Mouse (Mus musculus) ES-Bruce4 (cell line): ENCODE results near the gene Lcmt1. TPM values are rescaled to one million over a fixed set of nuclear protein-coding genes. Genes with fewer than 3 reads are reported as not detected.

Experiments used
- H3K27ac ChIP-seq: 2 replicates; pipeline ENCODE4 v1.5.1; 2012; ENCODE audit warnings: low read length, inconsistent platforms; ENCODE audit not compliant: insufficient read depth
- H3K27me3 ChIP-seq: 2 replicates; pipeline ENCODE4 v1.6.1; 2012; ENCODE audit warnings: mild to moderate bottlenecking, low read length, inconsistent platforms; ENCODE audit not compliant: control insufficient read depth, poor library complexity, insufficient read depth, severe bottlenecking
- H3K36me3 ChIP-seq: 2 replicates; pipeline ENCODE4 v1.6.1; 2012; ENCODE audit warnings: inconsistent platforms, mild to moderate bottlenecking, low read length, moderate library complexity; ENCODE audit not compliant: control insufficient read depth, poor library complexity, insufficient read depth, severe bottlenecking
- H3K4me1 ChIP-seq: one replicate; pipeline ENCODE4 v1.8.1; 2011; ENCODE audit warnings: low read length; ENCODE audit not compliant: control insufficient read depth, insufficient read depth
- H3K4me3 ChIP-seq: 2 replicates; pipeline ENCODE4 v1.5.1; 2011; ENCODE audit warnings: low read depth, mild to moderate bottlenecking, low read length
- H3K9ac ChIP-seq: 2 replicates; pipeline ENCODE4 v1.6.1; 2012; ENCODE audit warnings: low read depth, mild to moderate bottlenecking, inconsistent platforms; ENCODE audit not compliant: poor library complexity, severe bottlenecking
- H3K9me3 ChIP-seq: replicated peaks from 2 replicates; pipeline ENCODE4 v1.6.1; 2012; ENCODE audit warnings: mild to moderate bottlenecking, low read length, inconsistent platforms; ENCODE audit not compliant: control insufficient read depth, poor library complexity, insufficient read depth, severe bottlenecking
- CTCF ChIP-seq: IDR thresholded peaks from one replicate; pipeline ENCODE4 v1.8.1; 2011; ENCODE audit warnings: low read depth, low read length
- EP300 ChIP-seq: IDR thresholded peaks from 2 replicates; pipeline ENCODE4 v1.6.1; 2011; ENCODE audit warnings: low read depth, low read length; ENCODE audit not compliant: insufficient read depth
- POLR2A ChIP-seq: IDR thresholded peaks from one replicate; pipeline ENCODE4 v1.8.1; 2011; ENCODE audit warnings: low read length; ENCODE audit not compliant: insufficient read depth
- polyA plus RNA-seq: library from polyadenylated mRNA; stranded (reverse); fragments of >200 nt; gene quantifications from 2 replicates; pipeline ENCODE4 v1.2.4, GENCODE M21; 2011; ENCODE audit warnings: low read depth; ENCODE audit not compliant: missing spikeins, insufficient read depth, insufficient read length

Gene Lcmt1
- polyA plus RNA-seq, 1 experiment = 49.9 TPM

DNA sequence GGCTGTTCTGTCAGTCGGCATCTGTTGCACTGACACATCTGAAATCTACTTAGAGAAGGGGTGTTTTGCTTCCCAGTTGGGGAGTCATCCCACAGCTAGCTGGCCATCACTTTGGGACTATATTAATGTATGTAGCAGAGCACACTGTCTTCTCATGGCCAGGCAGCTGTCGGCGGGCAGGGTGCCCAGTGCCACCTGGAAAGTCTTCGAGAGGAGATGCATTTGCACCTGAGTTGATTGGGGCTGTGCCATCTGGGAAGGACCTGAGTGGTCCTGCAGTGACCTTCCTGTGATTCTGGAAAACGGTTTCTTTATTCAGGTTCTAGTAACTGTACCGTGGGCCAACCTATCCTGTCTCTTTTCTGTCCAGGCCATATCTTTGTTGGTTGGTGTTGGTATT lies 54.7 kb downstream of the Lcmt1 start:
- Histone ChIP-seq H3K36me3 (peaks cover 19% of the 10 kb centered on the region), H3K9me3 (no peaks in the 10 kb centered on the region), H3K27me3 (no peaks in the 10 kb centered on the region), H3K9ac (no peak overlapping the region), H3K4me1 (no peaks in the 10 kb centered on the region), H3K27ac (no peak overlapping the region), H3K4me3 (no peak overlapping the region)
- no peak for TF ChIP-seq EP300
- no peak for TF ChIP-seq POLR2A
- TF ChIP-seq CTCF = no peak

DNA sequence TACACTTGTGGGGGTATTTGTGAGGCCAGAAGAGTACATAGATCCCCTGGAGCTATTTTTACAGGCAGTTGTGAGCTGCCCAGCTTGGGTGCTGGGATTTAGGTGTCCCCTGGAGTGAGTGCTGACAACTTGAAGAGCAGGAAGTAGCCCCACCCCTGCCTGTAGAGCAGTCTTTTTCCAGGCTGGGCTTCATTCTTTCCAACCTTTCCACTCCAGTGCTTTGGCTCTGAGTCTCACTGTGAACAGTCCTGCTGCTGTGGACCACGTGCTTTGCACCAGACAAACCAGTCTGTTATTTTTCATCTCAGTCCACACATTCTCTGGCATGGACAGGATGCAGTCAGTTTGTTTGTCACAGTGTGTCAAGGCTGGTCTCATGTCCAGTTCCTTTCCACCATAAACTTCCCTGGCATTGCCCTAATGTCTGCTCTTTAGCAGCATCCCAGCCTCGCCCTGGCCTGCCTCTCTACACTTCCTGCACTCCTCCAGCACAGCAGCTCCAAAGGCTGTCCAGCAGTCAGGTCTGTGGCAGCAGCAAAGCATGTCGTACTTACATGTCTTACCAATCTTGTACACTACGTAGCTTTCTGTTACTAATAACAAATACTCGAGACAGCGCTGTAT lies 55.7 kb downstream of the Lcmt1 start:
- no peak overlapping the region for H3K27ac ChIP-seq
- no peak overlapping the region for H3K4me3 ChIP-seq
- no peak for TF ChIP-seq EP300
- TF ChIP-seq CTCF = no peak
- TF ChIP-seq POLR2A = no peak
- H3K4me1 ChIP-seq = no peaks in the 10 kb centered on the region
- no peaks in the 10 kb centered on the region for H3K9me3 ChIP-seq
- peaks cover 23% of the 10 kb centered on the region for H3K36me3 ChIP-seq
- no peaks in the 10 kb centered on the region; the same call in 1 of the 2 replicates for H3K27me3 ChIP-seq
- no peak overlapping the region for H3K9ac ChIP-seq

DNA sequence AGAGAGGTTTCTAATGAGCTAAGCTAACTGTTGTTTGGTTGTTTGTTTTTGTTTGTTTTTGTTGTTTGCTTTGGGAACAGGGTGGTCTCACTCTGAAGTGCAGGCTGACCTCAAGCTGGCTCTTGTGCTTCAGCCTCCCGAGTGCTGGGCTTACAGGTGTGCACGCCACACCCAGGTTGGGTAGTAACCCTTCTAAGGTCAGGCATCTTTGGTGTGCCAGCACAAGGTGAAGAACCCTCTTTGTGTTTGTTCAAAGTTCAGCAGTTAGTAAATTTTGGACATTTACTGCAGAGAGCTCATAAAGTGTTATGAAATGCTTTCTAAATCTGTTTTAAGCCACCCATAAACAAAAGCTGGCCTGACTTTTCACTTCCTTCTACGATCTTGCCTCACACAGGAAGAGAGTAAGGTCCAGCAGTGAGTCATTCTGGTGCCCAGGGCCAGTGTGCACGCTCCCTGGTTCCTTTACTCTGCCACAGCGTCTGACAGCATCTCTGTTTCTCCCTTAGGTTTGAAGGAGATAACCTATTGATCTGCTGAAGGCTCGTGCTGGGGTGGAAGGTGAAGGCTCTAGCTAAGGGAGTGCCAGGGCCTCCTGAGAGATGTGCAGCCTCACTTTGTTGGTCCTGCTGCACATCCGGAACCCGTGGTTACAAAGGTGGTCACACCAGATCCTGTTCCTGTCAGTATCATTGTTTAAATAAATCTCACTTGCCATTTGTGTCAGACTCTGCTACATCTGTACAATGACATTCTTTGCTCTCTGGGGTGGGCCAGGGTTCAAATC lies 60.2 kb downstream of the Lcmt1 start:
- no peaks in the 10 kb centered on the region for H3K4me1 ChIP-seq
- no peak overlapping the region for H3K9ac ChIP-seq
- TF ChIP-seq EP300 (no peak), CTCF (no peak), POLR2A (no peak)
- H3K36me3 ChIP-seq = peaks cover 11% of the 10 kb centered on the region; the same call in 1 of the 2 replicates
- H3K27ac ChIP-seq = no peak overlapping the region
- H3K9me3 ChIP-seq = no peaks in the 10 kb centered on the region
- no peaks in the 10 kb centered on the region; the same call in 1 of the 2 replicates for H3K27me3 ChIP-seq
- H3K4me3 ChIP-seq = no peak overlapping the region

DNA sequence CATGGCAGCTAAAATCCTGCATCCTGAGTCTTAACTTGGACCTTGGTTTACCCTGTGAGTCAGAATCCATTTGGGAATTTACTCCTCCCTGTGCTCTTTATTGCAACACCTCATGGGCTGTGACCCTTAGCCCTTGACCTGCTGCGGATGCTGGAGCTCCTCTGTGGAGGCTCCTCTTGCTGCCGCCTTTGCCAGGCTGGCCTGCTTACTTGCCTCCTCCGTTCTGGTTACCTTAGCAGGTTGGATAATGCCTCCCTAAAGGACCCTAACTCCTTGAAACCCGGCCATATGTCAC lies 60.8 kb downstream of the Lcmt1 start:
- Histone ChIP-seq H3K9ac (no peak overlapping the region), H3K9me3 (no peaks in the 10 kb centered on the region), H3K27me3 (no peaks in the 10 kb centered on the region; the same call in 1 of the 2 replicates), H3K36me3 (peaks cover 11% of the 10 kb centered on the region; the same call in 1 of the 2 replicates), H3K4me1 (no peaks in the 10 kb centered on the region), H3K4me3 (no peak overlapping the region), H3K27ac (no peak overlapping the region)
- TF ChIP-seq CTCF (no peak), POLR2A (no peak), EP300 (no peak)

DNA sequence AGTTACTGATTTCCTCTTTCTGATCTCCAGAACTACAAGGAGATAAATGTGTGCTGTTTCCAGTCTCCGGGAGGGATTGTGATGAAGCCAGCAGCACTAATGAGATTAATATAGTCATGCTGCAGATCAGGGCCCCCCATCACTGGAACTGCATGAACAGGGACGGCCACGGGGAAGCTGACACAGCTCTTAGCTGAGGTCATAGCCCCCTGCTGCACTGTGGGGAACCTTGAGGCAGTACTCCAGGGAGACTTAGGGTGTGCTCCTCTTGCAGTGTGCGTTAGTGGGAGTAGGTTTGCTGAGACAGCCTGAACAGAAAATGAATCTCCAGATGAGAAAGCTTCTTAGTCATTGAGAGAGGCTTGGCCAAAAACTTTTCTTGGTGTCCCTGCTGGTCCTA lies 61.6 kb downstream of the Lcmt1 start:
- no peaks in the 10 kb centered on the region for H3K4me1 ChIP-seq
- peaks cover 11% of the 10 kb centered on the region; the same call in 1 of the 2 replicates for H3K36me3 ChIP-seq
- TF ChIP-seq POLR2A (no peak), EP300 (no peak), CTCF (no peak)
- H3K4me3 ChIP-seq = no peak overlapping the region
- H3K27me3 ChIP-seq = no peaks in the 10 kb centered on the region; the same call in 1 of the 2 replicates
- no peak overlapping the region for H3K9ac ChIP-seq
- no peak overlapping the region for H3K27ac ChIP-seq
- no peaks in the 10 kb centered on the region for H3K9me3 ChIP-seq

DNA sequence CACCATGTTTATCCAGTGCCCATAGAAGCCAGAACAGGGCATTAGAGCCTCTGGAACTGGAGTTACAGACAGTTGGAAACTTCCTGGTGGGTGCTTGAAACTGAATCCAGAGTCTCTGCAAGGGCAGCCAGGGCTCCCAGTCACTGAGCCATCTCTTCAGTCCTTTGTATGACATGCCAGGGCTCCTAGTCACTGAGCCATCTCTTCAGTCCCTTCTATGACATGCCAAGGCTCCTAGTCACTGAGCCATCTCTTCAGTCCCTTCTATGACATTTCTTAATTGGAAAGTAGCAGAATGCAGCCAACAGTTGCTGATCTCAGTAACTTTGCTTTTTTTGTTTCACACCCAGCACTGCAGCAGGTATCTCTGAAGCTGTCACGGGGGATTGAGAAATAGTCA lies 72.5 kb downstream of the Lcmt1 start:
- Histone ChIP-seq H3K4me3 (no peak overlapping the region), H3K9me3 (no peaks in the 10 kb centered on the region), H3K9ac (no peak overlapping the region), H3K36me3 (no peaks in the 10 kb centered on the region), H3K27ac (no peak overlapping the region), H3K27me3 (no peaks in the 10 kb centered on the region), H3K4me1 (no peaks in the 10 kb centered on the region)
- TF ChIP-seq CTCF (no peak), EP300 (no peak), POLR2A (no peak)
